Mouse (Mus musculus) hindbrain, embryonic 11.5 days (tissue): Measurements from ENCODE around the gene Slco1a5. TPM values are rescaled to one million over a fixed set of nuclear protein-coding genes. Genes with fewer than 3 reads are reported as not detected.
"Not testable (repeated sequence)": the region's sequence is repeated elsewhere in the genome, so short reads cannot be mapped to it uniquely, and the experiment has no call there.

ENCODE experiments used
- ATAC-seq: fragments of 200-750 bp; cut with Nextera tagmentation; 2 replicates; pipeline ENCODE4 v1.8.0; 2017; ENCODE audit warnings: mild to moderate bottlenecking, moderate TSS enrichment, moderate library complexity; ENCODE audit not compliant: low FRiP score
- DNase-seq: peaks from one replicate; pipeline ENCODE4 v3.0.0-alpha.2; 2015; ENCODE audit warnings: low spot score
- H3K27ac ChIP-seq: fragments of 300-500 bp; sonication (generic); 2 replicates; pipeline ENCODE4 v1.5.1; 2014; ENCODE audit warnings: mild to moderate bottlenecking, low read depth, low read length
- H3K27me3 ChIP-seq: fragments of 300-500 bp; sonication (generic); 2 replicates; pipeline ENCODE4 v1.6.1; 2014; ENCODE audit warnings: mild to moderate bottlenecking, low read length, moderate library complexity, mixed read lengths; ENCODE audit not compliant: control insufficient read depth, insufficient read depth
- H3K36me3 ChIP-seq: fragments of 300-500 bp; sonication (generic); 2 replicates; pipeline ENCODE4 v1.6.1; 2014; ENCODE audit warnings: mild to moderate bottlenecking, low read length, moderate library complexity, mixed read lengths; ENCODE audit not compliant: control insufficient read depth, insufficient read depth
- H3K4me1 ChIP-seq: fragments of 300-500 bp; sonication (generic); replicated peaks from 2 replicates; pipeline ENCODE4 v1.6.1; 2014; ENCODE audit warnings: low read length, mixed read lengths; ENCODE audit not compliant: control insufficient read depth, insufficient read depth
- H3K4me2 ChIP-seq: fragments of 300-500 bp; sonication (generic); replicated peaks from 2 replicates; pipeline ENCODE4 v1.6.1; 2014; ENCODE audit warnings: mild to moderate bottlenecking, low read depth, low read length
- H3K4me3 ChIP-seq: fragments of 300-500 bp; sonication (generic); 2 replicates; pipeline ENCODE4 v1.5.1; 2014; ENCODE audit warnings: low read depth, low read length
- H3K9ac ChIP-seq: fragments of 300-500 bp; sonication (generic); 2 replicates; pipeline ENCODE4 v1.6.1; 2014; ENCODE audit warnings: low read depth, low read length
- H3K9me3 ChIP-seq: fragments of 300-500 bp; sonication (generic); 2 replicates; pipeline ENCODE4 v1.6.1; 2016; ENCODE audit warnings: low read length; ENCODE audit not compliant: control insufficient read depth
- WGBS: fragments of 180-500 bp; shearing (Covaris S2); extraction: QIAGEN DNeasy Blood & Tissue Kit; methylation state at CpG from one replicate; pipeline ENCODE4 v1.1.7; 2014; 5-methylcytosine and 5-hydroxymethylcytosine counted together
- polyA plus RNA-seq: library from polyadenylated mRNA; unstranded; fragments of >200 nt; fragmentation: Nextera tagmentation; extraction: Ambion mirVana; gene quantifications from 2 replicates; pipeline ENCODE4 v1.2.1, GENCODE M21; 2014

Gene Slco1a5
- polyA plus RNA-seq, 1 experiment from 2014 or later: 0.65 TPM

DNA sequence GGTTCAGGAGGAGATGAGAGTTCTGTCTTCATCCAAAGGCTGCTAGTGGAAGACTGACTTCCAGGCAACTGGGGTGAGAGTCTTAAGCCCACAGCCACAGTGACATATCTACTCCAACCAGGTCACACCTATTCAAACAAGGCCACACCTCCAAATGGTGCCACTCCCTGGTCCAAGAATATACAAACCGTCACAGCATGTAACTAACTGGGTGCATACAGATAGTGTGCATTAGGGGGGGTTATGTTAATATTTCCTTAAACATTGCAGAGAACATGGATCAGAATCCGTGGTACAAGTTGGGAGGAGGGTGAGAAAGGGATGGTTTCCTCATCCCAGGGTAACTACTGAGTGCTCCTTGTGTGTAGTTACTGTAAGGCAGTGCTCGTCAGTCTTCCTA, 29.3 kb upstream of the Slco1a5 start:
- H3K4me2 ChIP-seq, H3K36me3 ChIP-seq, H3K9ac ChIP-seq, H3K4me3 ChIP-seq, H3K9me3 ChIP-seq, DNase-seq, H3K4me1 ChIP-seq, H3K27me3 ChIP-seq, ATAC-seq, H3K27ac ChIP-seq: not testable (repeated sequence)
- 92% methylated on average over 3 of the region's 3 CpGs for WGBS

GRCm38 (mm10) chr6:142347431-142348385, 24.9 kb upstream of the Slco1a5 start:
- Histone ChIP-seq H3K9me3 (no peaks in the 10 kb centered on the region), H3K27ac (no peak overlapping the region), H3K4me3 (no peak overlapping the region), H3K36me3 (no peaks in the 10 kb centered on the region), H3K4me2 (no peak overlapping the region), H3K9ac (no peak overlapping the region), H3K27me3 (no peaks in the 10 kb centered on the region), H3K4me1 (no peaks in the 10 kb centered on the region)
- ATAC-seq (no peak), DNase-seq (no peak)
- WGBS: 93% methylated on average over 11 of the region's 11 CpGs

- Histone ChIP-seq H3K4me1 (no peaks in the 10 kb centered on the region), H3K27ac (no peak overlapping the region), H3K4me2 (peak overlapping the region; percentile 24), H3K9ac (peak overlapping the region; percentile 70; the same call in 1 of the 2 replicates), H3K9me3 (no peaks in the 10 kb centered on the region), H3K36me3 (no peaks in the 10 kb centered on the region), H3K4me3 (peak overlapping the region; percentile 75), H3K27me3 (no peaks in the 10 kb centered on the region)
- DNase-seq (no peak), ATAC-seq (no peak)
- 66% methylated on average over 12 of the region's 12 CpGs for WGBS
Measured at GRCm38 (mm10) chr6:142346181-142347110, 23.7 kb upstream of the Slco1a5 start.

DNA sequence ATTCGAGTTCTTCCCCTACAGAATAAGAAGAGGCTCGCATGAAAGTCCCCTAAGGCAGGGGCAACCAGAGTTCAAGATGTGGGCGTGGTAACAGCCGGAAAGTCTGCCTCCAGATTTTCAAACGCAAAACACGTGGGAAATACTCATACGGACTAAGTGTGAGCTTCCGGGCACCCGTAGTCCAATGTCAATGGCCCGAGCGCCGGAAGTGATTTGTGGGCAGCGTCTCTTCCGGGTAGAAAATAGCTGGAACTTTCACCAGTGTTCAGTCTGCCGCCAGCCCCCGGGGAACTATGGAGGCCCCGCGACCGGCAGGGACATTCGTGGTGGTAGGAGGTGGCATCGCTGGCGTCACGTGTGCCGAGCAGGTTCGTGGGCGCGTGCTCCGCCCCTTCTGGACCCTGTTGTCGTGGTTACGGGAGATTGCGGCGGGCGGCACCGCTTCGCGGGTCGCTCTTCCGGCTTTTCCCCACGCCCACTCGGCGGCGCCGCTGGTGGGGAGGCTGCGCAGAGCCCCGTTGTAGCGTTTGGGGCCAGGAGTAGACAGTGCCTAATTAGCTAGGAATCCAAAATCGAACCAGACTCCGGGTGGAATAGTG, 22.8 kb upstream of the Slco1a5 start, which contains the start of gene Pyroxd1:
Gene Pyroxd1 (plus strand): TSS at position 215 of the 599 bp plus-strand sequence.
- Histone ChIP-seq H3K27ac (peak within 1 kb of the TSS; percentile 51; the same call in 1 of the 2 replicates), H3K36me3 (no peaks in the 10 kb centered on the region), H3K4me1 (no peaks in the 10 kb centered on the region), H3K27me3 (no peaks in the 10 kb centered on the region), H3K4me2 (peak within 1 kb of the TSS; percentile 24), H3K4me3 (peak within 1 kb of the TSS; percentile 75), H3K9me3 (no peaks in the 10 kb centered on the region), H3K9ac (peak within 1 kb of the TSS; percentile 70)
- DNase-seq (peak; percentile 94), ATAC-seq (peak; percentile 95)
- WGBS: under 1% methylated on average over 48 of the region's 48 CpGs

GRCm38 (mm10) chr6:142343561-142343960, 20.8 kb upstream of the Slco1a5 start:
- peak; percentile 60 for DNase-seq
- Histone ChIP-seq H3K4me1 (no peaks in the 10 kb centered on the region), H3K4me2 (no peak overlapping the region), H3K4me3 (no peak overlapping the region), H3K27ac (no peak overlapping the region), H3K36me3 (no peaks in the 10 kb centered on the region), H3K27me3 (no peaks in the 10 kb centered on the region), H3K9ac (no peak overlapping the region), H3K9me3 (no peaks in the 10 kb centered on the region)
- 73% methylated on average over 2 of the region's 2 CpGs for WGBS
- ATAC-seq: no peak

DNA sequence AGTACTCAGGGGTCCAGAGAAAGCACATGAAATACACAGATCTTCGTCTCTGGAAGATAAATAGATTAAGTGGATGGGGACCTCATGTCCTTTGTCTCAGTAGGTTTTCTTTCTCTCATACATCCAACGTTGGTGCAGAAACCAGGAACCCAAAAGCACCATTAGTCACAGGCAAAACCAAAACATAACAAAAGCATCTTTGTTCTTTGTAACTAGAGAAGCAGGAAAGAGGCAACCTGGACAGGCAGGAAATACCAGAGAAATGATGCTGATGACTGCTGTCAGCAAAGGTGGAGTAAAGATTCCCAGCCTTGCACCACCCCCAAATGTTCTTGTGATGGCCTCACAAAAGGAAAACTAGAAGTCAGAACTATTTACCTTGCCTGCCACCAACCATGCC, 16.8 kb upstream of the Slco1a5 start:
- no peak overlapping the region for H3K9ac ChIP-seq
- no peak overlapping the region for H3K27ac ChIP-seq
- H3K36me3 ChIP-seq: no peaks in the 10 kb centered on the region
- WGBS: 46% methylated on average over 2 of the region's 2 CpGs
- DNase-seq (no peak), ATAC-seq (no peak)
- no peak overlapping the region for H3K4me2 ChIP-seq
- H3K9me3 ChIP-seq: no peaks in the 10 kb centered on the region
- H3K4me3 ChIP-seq: no peak overlapping the region
- no peaks in the 10 kb centered on the region for H3K4me1 ChIP-seq
- no peaks in the 10 kb centered on the region for H3K27me3 ChIP-seq

DNA sequence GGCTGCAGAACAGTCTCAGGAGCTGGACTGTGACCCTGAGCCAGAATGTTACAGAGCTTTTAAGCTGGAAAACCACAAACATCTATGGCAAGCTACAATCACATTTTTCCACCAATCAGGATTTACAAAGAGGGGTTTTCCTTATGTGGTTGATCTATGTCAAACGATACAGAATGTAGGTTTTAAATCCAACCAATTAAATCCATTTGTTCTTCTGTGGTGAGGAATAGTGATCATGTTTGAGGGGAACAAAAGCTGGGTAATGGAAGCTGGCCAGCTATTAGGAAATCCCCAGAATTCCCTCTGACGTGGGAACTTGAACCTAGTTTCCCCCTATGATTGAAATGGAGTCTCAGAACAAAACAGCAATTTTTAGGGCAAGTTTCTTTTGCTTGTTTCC, 16.2 kb upstream of the Slco1a5 start:
- Histone ChIP-seq H3K9me3 (no peaks in the 10 kb centered on the region), H3K4me1 (no peaks in the 10 kb centered on the region), H3K4me2 (no peak overlapping the region), H3K27ac (no peak overlapping the region), H3K36me3 (no peaks in the 10 kb centered on the region), H3K4me3 (no peak overlapping the region), H3K9ac (no peak overlapping the region), H3K27me3 (no peaks in the 10 kb centered on the region)
- no peak for ATAC-seq
- 82% methylated on average over 2 of the region's 2 CpGs for WGBS
- no peak for DNase-seq

DNA sequence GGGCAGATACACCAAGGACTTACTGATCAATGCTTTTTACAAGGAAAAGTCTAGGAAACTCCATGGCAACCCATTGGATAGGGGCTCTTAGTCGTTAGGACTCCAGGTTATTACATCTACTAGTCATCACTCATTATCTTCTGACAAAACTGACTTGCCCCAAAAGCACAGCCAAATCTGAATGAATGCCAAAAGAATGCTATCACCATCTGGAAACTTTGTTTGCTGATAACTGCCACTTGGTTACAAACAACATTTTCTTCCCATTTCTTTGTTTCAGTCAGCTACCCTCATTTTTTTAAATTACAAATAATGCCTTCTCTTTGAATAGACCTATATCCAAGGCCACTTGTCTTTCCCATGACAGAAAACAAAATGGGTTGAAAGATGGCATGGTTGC, 6.4 kb upstream of the Slco1a5 start:
- Histone ChIP-seq H3K27me3 (no peaks in the 10 kb centered on the region), H3K9me3 (no peaks in the 10 kb centered on the region), H3K9ac (no peak overlapping the region), H3K4me1 (no peaks in the 10 kb centered on the region), H3K4me2 (no peak overlapping the region), H3K27ac (no peak overlapping the region), H3K36me3 (no peaks in the 10 kb centered on the region), H3K4me3 (no peak overlapping the region)
- ATAC-seq (no peak), DNase-seq (no peak)
- 58% methylated on average over 1 of the region's 1 CpGs for WGBS
